Comparison of ENCODE assay signal across 25 mouse cellular contexts in the genomic region with DNA sequence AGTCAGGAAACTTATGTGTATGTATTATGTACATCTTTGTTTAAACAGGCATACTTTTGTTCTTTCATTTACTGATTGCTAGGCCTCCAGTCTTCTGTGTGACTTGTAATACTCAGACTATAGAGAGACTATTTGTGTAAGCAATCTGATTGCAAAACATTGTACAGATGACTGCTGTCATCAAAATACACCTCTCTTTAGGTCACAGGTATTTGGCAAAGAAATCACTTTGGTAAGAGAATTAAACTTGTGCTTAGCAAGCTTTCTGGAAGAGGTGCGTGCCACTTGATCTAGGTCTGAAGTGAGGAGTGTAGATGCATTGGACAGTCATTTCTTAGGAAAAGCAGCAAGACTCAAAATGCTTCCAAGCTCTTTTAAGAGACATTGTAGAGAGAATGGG.
"Had no signal": no experiment of that assay in that cellular context is flagged by ENCODE, and none has a peak within 500 bp of the region (broad histone marks: within the 10 kb centered on the region; RNA-seq: fewer than 3 reads in every experiment).

No protein-coding gene starts in this region.

- ATAC-seq: hindbrain, postnatal 0 days; intestine, embryonic 16.5 days had no signal

- H3K36me3 ChIP-seq: heart, embryonic 12.5 days; hindbrain, embryonic 13.5 days; hindbrain, embryonic 15.5 days; kidney, embryonic 15.5 days; limb, embryonic 13.5 days; limb, embryonic 15.5 days; liver, embryonic 13.5 days had no signal

- DNase-seq: gastrocnemius, postnatal 14 days; gastrocnemius, postnatal 36 days; heart, adult 18-20 months; heart, postnatal 10 days; heart, postnatal 4 days; kidney, adult 11 months; kidney, adult 2 months; kidney, adult 9 months; kidney, postnatal 14 days; kidney, postnatal 36 days; layer of hippocampus, adult 9-11 months; layer of hippocampus, postnatal 36 days; left cerebral cortex, postnatal 4 days; liver, embryonic 13.5 days had no signal

- H3K4me2 ChIP-seq: heart, embryonic 12.5 days; hindbrain, embryonic 13.5 days; hindbrain, embryonic 15.5 days; kidney, embryonic 15.5 days; limb, embryonic 13.5 days; limb, embryonic 15.5 days; liver, embryonic 13.5 days had no signal

- H3K9ac ChIP-seq: heart, embryonic 12.5 days; hindbrain, embryonic 13.5 days; hindbrain, embryonic 15.5 days; kidney, embryonic 15.5 days; limb, embryonic 13.5 days; limb, embryonic 15.5 days; liver, embryonic 13.5 days had no signal

- H3K27ac ChIP-seq: heart, embryonic 10.5 days; hindbrain, embryonic 10.5 days; hindbrain, embryonic 13.5 days; hindbrain, embryonic 15.5 days; hindbrain, postnatal 0 days; kidney, embryonic 15.5 days; kidney, postnatal 0 days; limb, embryonic 13.5 days; limb, embryonic 15.5 days; liver, embryonic 13.5 days had no signal

- H3K9me3 ChIP-seq: heart, embryonic 10.5 days; heart, embryonic 12.5 days; hindbrain, embryonic 10.5 days; hindbrain, embryonic 13.5 days; hindbrain, embryonic 15.5 days; kidney, embryonic 15.5 days; limb, embryonic 13.5 days; limb, embryonic 15.5 days; liver, embryonic 13.5 days had no signal

- H3K27me3 ChIP-seq: heart, embryonic 12.5 days; hindbrain, embryonic 13.5 days; hindbrain, embryonic 15.5 days; kidney, embryonic 15.5 days; limb, embryonic 13.5 days; limb, embryonic 15.5 days; liver, embryonic 13.5 days had no signal

- H3K4me3 ChIP-seq: heart, embryonic 10.5 days; heart, embryonic 12.5 days; hindbrain, embryonic 10.5 days; hindbrain, embryonic 13.5 days; hindbrain, embryonic 15.5 days; kidney, embryonic 15.5 days; limb, embryonic 13.5 days; limb, embryonic 15.5 days; liver, embryonic 13.5 days had no signal
